Mouse (Mus musculus) thymus, postnatal 14 days (tissue): ENCODE data around the gene Gm17622.

Source experiments
- DNase-seq: peaks from one replicate; pipeline ENCODE4 v3.0.0; 2021

Gm17622 gene

GRCm38 (mm10) chr13:96490433-96490832 lies at the start of gene Gm17622:
Gm17622 (plus strand) TSS chr13:96490733.
- no peak for DNase-seq

GRCm38 (mm10) chr13:96450205-96450856 lies 40.2 kb upstream of the Gm17622 start:
- DNase-seq, result no peak

GRCm38 (mm10) chr13:96450869-96451268 lies 39.7 kb upstream of the Gm17622 start:
- DNase-seq, result no peak

- no peak for DNase-seq
Measured at GRCm38 (mm10) chr13:96451386-96452140, 39.0 kb upstream of the Gm17622 start.

GRCm38 (mm10) chr13:96452621-96453020 lies 37.9 kb upstream of the Gm17622 start:
- DNase-seq, result no peak

GRCm38 (mm10) chr13:96454288-96454687 lies 36.2 kb upstream of the Gm17622 start:
- no peak for DNase-seq

GRCm38 (mm10) chr13:96457566-96457965 lies 33.0 kb upstream of the Gm17622 start:
- no peak for DNase-seq

GRCm38 (mm10) chr13:96458018-96458417 lies 32.5 kb upstream of the Gm17622 start:
- no peak for DNase-seq

GRCm38 (mm10) chr13:96458606-96459005 lies 31.9 kb upstream of the Gm17622 start:
- DNase-seq, result no peak

- no peak for DNase-seq
Measured at GRCm38 (mm10) chr13:96462644-96463043, 27.9 kb upstream of the Gm17622 start.

- DNase-seq, result no peak
Measured at GRCm38 (mm10) chr13:96465315-96465714, 25.2 kb upstream of the Gm17622 start.

- DNase-seq, result no peak
Measured at GRCm38 (mm10) chr13:96468678-96469077, 21.9 kb upstream of the Gm17622 start.

GRCm38 (mm10) chr13:96470556-96470955 lies 20.0 kb upstream of the Gm17622 start:
- no peak for DNase-seq

GRCm38 (mm10) chr13:96470957-96471356 lies 19.6 kb upstream of the Gm17622 start, which contains the start of gene Ankdd1b:
Ankdd1b (minus strand) TSS chr13:96471198.
- DNase-seq, result no peak

GRCm38 (mm10) chr13:96477226-96477625 lies 13.3 kb upstream of the Gm17622 start:
- no peak for DNase-seq

- DNase-seq, result no peak
Measured at GRCm38 (mm10) chr13:96478991-96479390, 11.5 kb upstream of the Gm17622 start.

- DNase-seq, result no peak
Measured at GRCm38 (mm10) chr13:96487230-96487629, 3.3 kb upstream of the Gm17622 start.

GRCm38 (mm10) chr13:96487968-96488367 lies 2.6 kb upstream of the Gm17622 start:
- DNase-seq, result no peak

GRCm38 (mm10) chr13:96496630-96497029 lies 6.1 kb downstream of the Gm17622 start:
- DNase-seq, result no peak

GRCm38 (mm10) chr13:96499891-96500290 lies 9.4 kb downstream of the Gm17622 start:
- DNase-seq, result no peak

GRCm38 (mm10) chr13:96505661-96506060 lies 15.1 kb downstream of the Gm17622 start:
- no peak for DNase-seq

- no peak for DNase-seq
Measured at GRCm38 (mm10) chr13:96506313-96506712, 15.8 kb downstream of the Gm17622 start.

- no peak for DNase-seq
Measured at GRCm38 (mm10) chr13:96507541-96507940, 17.0 kb downstream of the Gm17622 start.

GRCm38 (mm10) chr13:96510635-96511034 lies 20.1 kb downstream of the Gm17622 start:
- DNase-seq, result peak; percentile 29
